Mouse (Mus musculus): Measurements from ENCODE around the gene Cyb5r3. TPM values are rescaled to one million over a fixed set of nuclear protein-coding genes. Genes with fewer than 3 reads are reported as not detected.

The Cyb5r3 gene
- total and polyA plus RNA-seq, 3 experiments, result 75.6 to 103 (median 87.2) TPM

GRCm38 (mm10) chr15:83156929-83157666 is 15.3 kb downstream of the Cyb5r3 start:
- H3K4me3 ChIP-seq, result no peak overlapping the region
- DNase-seq, result peak; percentile 67 to 82
- no peak overlapping the region; the same call in 1 of the 2 replicates for H3K27ac ChIP-seq
- H3K27me3 ChIP-seq (ENCODE audit: control insufficient read depth, insufficient read depth, low read length), result no peaks in the 10 kb centered on the region
- 72% methylated on average over 11 of the region's 11 CpGs for WGBS
- 0 out of 2 replicates have a peak, but pooled peaks have one; percentile 39 for TF ChIP-seq EP300 (IDR thresholded peaks at IDR 0.05; ENCODE audit: insufficient read depth, low read depth, low read length)
- no peak for TF ChIP-seq POLR2A (IDR thresholded peaks at IDR 0.05; ENCODE audit: insufficient read depth, low read depth, low read length)
- TF ChIP-seq CTCF (IDR thresholded peaks at IDR 0.05), result peak; percentile 97
- H3K79me2 ChIP-seq (replicated peaks; ENCODE audit: control insufficient read depth, insufficient read depth, low read length), result no peaks in the 10 kb centered on the region
- no peak overlapping the region for H3K9ac ChIP-seq (ENCODE audit: low read depth, low read length)
- H3K36me3 ChIP-seq (ENCODE audit: control insufficient read depth, insufficient read depth, low read length), result no peaks in the 10 kb centered on the region
- intact Hi-C loops (cut with DNase I), result loop anchor here (1.0 to 10.0 kb wide), 2 partner anchors 50 to 358 kb away; partner anchors contain the start of gene Ttll1
- no peaks in the 10 kb centered on the region; the same call in 1 of the 2 replicates for H3K4me1 ChIP-seq (ENCODE audit: control insufficient read depth, insufficient read depth, low read length)

- WGBS, result 66% methylated on average over 6 of the region's 6 CpGs
- DNase-seq, result no peak
- intact Hi-C loops (cut with DNase I), result loop anchor here (10.0 kb wide), 1 partner anchor 359 kb away; the partner anchor contains the start of gene Ttll1
- H3K9ac ChIP-seq (ENCODE audit: low read depth, low read length), result no peak overlapping the region
- H3K27me3 ChIP-seq (ENCODE audit: control insufficient read depth, insufficient read depth, low read length), result no peaks in the 10 kb centered on the region
- no peak overlapping the region for H3K27ac ChIP-seq
- no peaks in the 10 kb centered on the region; the same call in 1 of the 2 replicates for H3K4me1 ChIP-seq (ENCODE audit: control insufficient read depth, insufficient read depth, low read length)
- H3K4me3 ChIP-seq, result no peak overlapping the region
- H3K79me2 ChIP-seq (replicated peaks; ENCODE audit: control insufficient read depth, insufficient read depth, low read length), result no peaks in the 10 kb centered on the region
- H3K36me3 ChIP-seq (ENCODE audit: control insufficient read depth, insufficient read depth, low read length), result no peaks in the 10 kb centered on the region
- TF ChIP-seq POLR2A (IDR thresholded peaks at IDR 0.05; ENCODE audit: insufficient read depth, low read depth, low read length) (no peak), CTCF (IDR thresholded peaks at IDR 0.05) (no peak), EP300 (IDR thresholded peaks at IDR 0.05; ENCODE audit: insufficient read depth, low read depth, low read length) (no peak)
Observed at GRCm38 (mm10) chr15:83155672-83156419, 16.5 kb downstream of the Cyb5r3 start.

GRCm38 (mm10) chr15:83154309-83154708 is 18.1 kb downstream of the Cyb5r3 start:
- no peaks in the 10 kb centered on the region for H3K79me2 ChIP-seq (replicated peaks; ENCODE audit: control insufficient read depth, insufficient read depth, low read length)
- TF ChIP-seq CTCF (IDR thresholded peaks at IDR 0.05) (no peak), POLR2A (IDR thresholded peaks at IDR 0.05; ENCODE audit: insufficient read depth, low read depth, low read length) (no peak), EP300 (IDR thresholded peaks at IDR 0.05; ENCODE audit: insufficient read depth, low read depth, low read length) (no peak)
- intact Hi-C loops (cut with DNase I), result loop anchor here (10.0 kb wide), 1 partner anchor 360 kb away; the partner anchor contains the start of gene Ttll1
- no peak overlapping the region for H3K27ac ChIP-seq
- H3K4me1 ChIP-seq (ENCODE audit: control insufficient read depth, insufficient read depth, low read length), result peaks cover 5% of the 10 kb centered on the region
- no peak for DNase-seq
- H3K9ac ChIP-seq (ENCODE audit: low read depth, low read length), result no peak overlapping the region
- H3K4me3 ChIP-seq, result no peak overlapping the region
- WGBS, result 95% methylated on average over 7 of the region's 7 CpGs
- no peaks in the 10 kb centered on the region for H3K36me3 ChIP-seq (ENCODE audit: control insufficient read depth, insufficient read depth, low read length)
- H3K27me3 ChIP-seq (ENCODE audit: control insufficient read depth, insufficient read depth, low read length), result no peaks in the 10 kb centered on the region

- no peak overlapping the region for H3K9ac ChIP-seq (ENCODE audit: low read depth, low read length)
- H3K4me1 ChIP-seq (ENCODE audit: control insufficient read depth, insufficient read depth, low read length), result peaks cover 8% of the 10 kb centered on the region
- H3K36me3 ChIP-seq (ENCODE audit: control insufficient read depth, insufficient read depth, low read length), result peaks cover 3% of the 10 kb centered on the region
- DNase-seq, result no peak
- H3K4me3 ChIP-seq, result no peak overlapping the region
- WGBS, result 71% methylated on average over 4 of the region's 4 CpGs
- peaks cover 2% of the 10 kb centered on the region for H3K79me2 ChIP-seq (replicated peaks; ENCODE audit: control insufficient read depth, insufficient read depth, low read length)
- no peaks in the 10 kb centered on the region for H3K27me3 ChIP-seq (ENCODE audit: control insufficient read depth, insufficient read depth, low read length)
- intact Hi-C loops (cut with DNase I), result loop anchor here (10.0 kb wide), 1 partner anchor 364 kb away; the partner anchor contains the start of gene Ttll1
- TF ChIP-seq CTCF (IDR thresholded peaks at IDR 0.05), result no peak
- TF ChIP-seq EP300 (IDR thresholded peaks at IDR 0.05; ENCODE audit: insufficient read depth, low read depth, low read length), result no peak
- no peak for TF ChIP-seq POLR2A (IDR thresholded peaks at IDR 0.05; ENCODE audit: insufficient read depth, low read depth, low read length)
- no peak overlapping the region for H3K27ac ChIP-seq
Observed at GRCm38 (mm10) chr15:83150694-83151093, 21.7 kb downstream of the Cyb5r3 start.

- no peak for DNase-seq
- Histone ChIP-seq H3K36me3 (ENCODE audit: control insufficient read depth, insufficient read depth, low read length) (peaks cover 3% of the 10 kb centered on the region), H3K9ac (ENCODE audit: low read depth, low read length) (peak overlapping the region; percentile 90), H3K79me2 (replicated peaks; ENCODE audit: control insufficient read depth, insufficient read depth, low read length) (peaks cover 4% of the 10 kb centered on the region), H3K27ac (peak overlapping the region; percentile 97), H3K4me1 (ENCODE audit: control insufficient read depth, insufficient read depth, low read length) (peaks cover 9% of the 10 kb centered on the region), H3K4me3 (peak overlapping the region; percentile 82), H3K27me3 (ENCODE audit: control insufficient read depth, insufficient read depth, low read length) (no peaks in the 10 kb centered on the region)
- WGBS, result 29% methylated on average over 3 of the region's 3 CpGs
- TF ChIP-seq EP300 (IDR thresholded peaks at IDR 0.05; ENCODE audit: insufficient read depth, low read depth, low read length) (no peak), POLR2A (IDR thresholded peaks at IDR 0.05; ENCODE audit: insufficient read depth, low read depth, low read length) (no peak), CTCF (IDR thresholded peaks at IDR 0.05) (no peak)
- intact Hi-C loops (cut with DNase I), result loop anchor here (10.0 kb wide), 1 partner anchor 365 kb away; the partner anchor contains the start of gene Ttll1
Observed at GRCm38 (mm10) chr15:83150073-83150442, 22.3 kb downstream of the Cyb5r3 start.
